Mouse (Mus musculus): ENCODE measurements around the gene Esyt3.

GRCm38 (mm10) chr9:99325961-99326360 is 32.4 kb downstream of the Esyt3 start:
- TF ChIP-seq POLR2AphosphoS2 (IDR thresholded peaks at IDR 0.05; ENCODE audit: insufficient read length, low read depth) (no peak), MYOD1 (IDR thresholded peaks at IDR 0.05; ENCODE audit: control insufficient read depth in 1 of 3, insufficient read length in 2 of 3, low read depth in 2 of 3) (no peak), POLR2A (IDR thresholded peaks at IDR 0.05; ENCODE audit: insufficient read length, low read depth) (no peak)
